Mouse (Mus musculus) embryonic facial prominence, embryonic 11.5 days (tissue): ENCODE results near the gene Gm47985. TPM values are rescaled to one million over a fixed set of nuclear protein-coding genes. Genes with fewer than 3 reads are reported as not detected.
A peak's percentile ranks its signal among the peaks of the same experiment; 100 is the strongest.

Experiments
- ATAC-seq: fragments of 200-750 bp; cut with Nextera tagmentation; replicated peaks from 2 replicates; pipeline ENCODE4 v1.8.0; 2017; ENCODE audit warnings: low read depth; ENCODE audit not compliant: insufficient number of reproducible peaks, low FRiP score, low TSS enrichment
- DNase-seq: peaks from one replicate; pipeline ENCODE4 v3.0.0-alpha.2; 2015; ENCODE audit warnings: low spot score
- H3K27ac ChIP-seq: fragments of 300-500 bp; sonication (generic); replicated peaks from 2 replicates; pipeline ENCODE4 v1.5.1; 2014; ENCODE audit warnings: mild to moderate bottlenecking, low read depth, low read length, control low read depth
- H3K27me3 ChIP-seq: fragments of 300-500 bp; sonication (generic); 2 replicates; pipeline ENCODE4 v1.6.1; 2014; ENCODE audit warnings: mild to moderate bottlenecking, low read length, moderate library complexity, mixed read lengths; ENCODE audit not compliant: control insufficient read depth, insufficient read depth
- H3K36me3 ChIP-seq: fragments of 300-500 bp; sonication (generic); replicated peaks from 2 replicates; pipeline ENCODE4 v1.6.1; 2014; ENCODE audit warnings: low read depth, mild to moderate bottlenecking, low read length, moderate library complexity, mixed read lengths; ENCODE audit not compliant: control insufficient read depth, insufficient read depth
- H3K4me1 ChIP-seq: fragments of 300-500 bp; sonication (generic); 2 replicates; pipeline ENCODE4 v1.6.1; 2014; ENCODE audit warnings: low read length, mixed read lengths; ENCODE audit not compliant: control insufficient read depth, insufficient read depth
- H3K4me2 ChIP-seq: fragments of 300-500 bp; sonication (generic); 2 replicates; pipeline ENCODE4 v1.6.1; 2014; ENCODE audit warnings: low read depth, mild to moderate bottlenecking, control low read depth, low read length, moderate library complexity
- H3K4me3 ChIP-seq: fragments of 300-500 bp; sonication (generic); 2 replicates; pipeline ENCODE4 v1.5.1; 2014; ENCODE audit warnings: low read depth, low read length, control low read depth
- H3K9ac ChIP-seq: fragments of 300-500 bp; sonication (generic); replicated peaks from 2 replicates; pipeline ENCODE4 v1.6.1; 2014; ENCODE audit warnings: mild to moderate bottlenecking, control low read depth, low read length
- H3K9me3 ChIP-seq: fragments of 300-500 bp; sonication (generic); replicated peaks from 2 replicates; pipeline ENCODE4 v1.6.1; 2016; ENCODE audit warnings: mild to moderate bottlenecking, low read length, inconsistent platforms, mixed read lengths; ENCODE audit not compliant: control insufficient read depth
- WGBS: fragments of 180-500 bp; shearing (Covaris S2); extraction: QIAGEN DNeasy Blood & Tissue Kit; methylation state at CpG from one replicate; pipeline ENCODE4 v1.1.7; 2014; 5-methylcytosine and 5-hydroxymethylcytosine counted together
- polyA plus RNA-seq: library from polyadenylated mRNA; unstranded; fragments of >200 nt; fragmentation: Nextera tagmentation; extraction: Ambion mirVana; gene quantifications from 2 replicates; pipeline ENCODE4 v1.2.1, GENCODE M21; 2014

Gene Gm47985
- polyA plus RNA-seq, 1 experiment from 2014 or later = 0.66 TPM

DNA sequence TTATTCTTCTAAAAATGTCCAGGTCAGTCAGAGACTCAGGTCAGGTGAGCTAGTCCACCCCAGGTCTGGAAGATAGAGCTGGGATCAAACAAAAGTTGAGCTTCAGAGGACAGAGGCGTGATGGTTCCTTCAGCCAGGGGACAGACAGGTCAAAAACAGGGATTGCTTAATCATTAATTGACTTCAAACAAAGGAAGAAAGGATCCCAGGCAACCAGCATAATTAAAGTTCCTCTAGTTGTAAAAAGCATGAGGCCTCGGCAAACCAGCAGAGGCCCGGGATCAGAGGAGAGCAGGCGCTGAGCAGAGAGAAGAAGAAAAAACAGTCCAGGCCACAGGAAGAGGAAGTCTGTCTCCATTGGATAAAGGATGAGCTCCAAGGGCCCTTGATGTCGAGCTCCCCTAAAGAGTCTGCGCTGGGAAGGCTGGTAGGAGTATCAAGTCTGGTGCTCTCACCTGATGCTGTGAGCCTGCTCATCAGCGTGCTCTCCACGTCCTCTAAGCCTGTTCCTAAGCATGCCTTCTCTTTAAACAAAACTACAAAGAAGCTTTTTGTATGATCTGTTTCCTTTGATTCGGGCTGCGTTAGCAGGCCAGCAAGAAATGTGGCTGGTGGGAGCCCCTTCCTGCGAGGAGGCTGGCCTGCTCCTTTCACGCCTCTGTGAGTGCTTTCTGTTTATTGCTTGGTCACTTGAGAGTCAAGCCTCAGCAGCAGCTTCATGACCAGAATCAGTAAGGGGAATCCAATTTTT, 14.9 kb upstream of the Gm47985 start:
- H3K9ac ChIP-seq = no peak overlapping the region
- ATAC-seq (no peak), DNase-seq (no peak)
- WGBS = 31% methylated on average over 12 of the region's 12 CpGs
- H3K4me1 ChIP-seq = no peaks in the 10 kb centered on the region
- H3K4me3 ChIP-seq = no peak overlapping the region
- no peaks in the 10 kb centered on the region for H3K9me3 ChIP-seq
- H3K4me2 ChIP-seq = no peak overlapping the region
- no peaks in the 10 kb centered on the region for H3K27me3 ChIP-seq
- no peaks in the 10 kb centered on the region for H3K36me3 ChIP-seq
- H3K27ac ChIP-seq = no peak overlapping the region

DNA sequence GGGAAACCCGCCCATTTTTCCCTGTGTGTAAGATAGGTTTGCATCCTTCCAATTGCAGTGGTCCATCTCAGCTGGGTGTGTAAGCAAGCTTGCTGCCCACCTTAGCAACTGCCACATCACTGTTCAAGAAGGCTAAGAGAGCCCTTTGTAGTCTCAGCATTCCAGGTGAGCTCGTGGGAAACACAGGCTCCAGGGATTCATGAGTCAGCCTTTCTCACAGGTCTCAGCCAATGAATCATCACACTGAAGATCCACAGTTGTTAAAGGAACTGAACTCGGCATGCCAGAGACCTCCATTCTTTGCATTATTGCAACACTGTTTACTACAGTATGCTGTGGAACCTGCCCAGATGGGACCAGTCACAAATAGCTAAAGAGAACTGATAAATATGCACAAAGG, 13.7 kb upstream of the Gm47985 start:
- H3K4me3 ChIP-seq = no peak overlapping the region
- H3K9me3 ChIP-seq = no peaks in the 10 kb centered on the region
- H3K27ac ChIP-seq = no peak overlapping the region
- ATAC-seq (no peak), DNase-seq (no peak)
- H3K9ac ChIP-seq = no peak overlapping the region
- H3K4me1 ChIP-seq = no peaks in the 10 kb centered on the region
- H3K4me2 ChIP-seq = no peak overlapping the region
- no peaks in the 10 kb centered on the region for H3K36me3 ChIP-seq
- H3K27me3 ChIP-seq = no peaks in the 10 kb centered on the region
- WGBS = 77% methylated on average over 3 of the region's 3 CpGs

DNA sequence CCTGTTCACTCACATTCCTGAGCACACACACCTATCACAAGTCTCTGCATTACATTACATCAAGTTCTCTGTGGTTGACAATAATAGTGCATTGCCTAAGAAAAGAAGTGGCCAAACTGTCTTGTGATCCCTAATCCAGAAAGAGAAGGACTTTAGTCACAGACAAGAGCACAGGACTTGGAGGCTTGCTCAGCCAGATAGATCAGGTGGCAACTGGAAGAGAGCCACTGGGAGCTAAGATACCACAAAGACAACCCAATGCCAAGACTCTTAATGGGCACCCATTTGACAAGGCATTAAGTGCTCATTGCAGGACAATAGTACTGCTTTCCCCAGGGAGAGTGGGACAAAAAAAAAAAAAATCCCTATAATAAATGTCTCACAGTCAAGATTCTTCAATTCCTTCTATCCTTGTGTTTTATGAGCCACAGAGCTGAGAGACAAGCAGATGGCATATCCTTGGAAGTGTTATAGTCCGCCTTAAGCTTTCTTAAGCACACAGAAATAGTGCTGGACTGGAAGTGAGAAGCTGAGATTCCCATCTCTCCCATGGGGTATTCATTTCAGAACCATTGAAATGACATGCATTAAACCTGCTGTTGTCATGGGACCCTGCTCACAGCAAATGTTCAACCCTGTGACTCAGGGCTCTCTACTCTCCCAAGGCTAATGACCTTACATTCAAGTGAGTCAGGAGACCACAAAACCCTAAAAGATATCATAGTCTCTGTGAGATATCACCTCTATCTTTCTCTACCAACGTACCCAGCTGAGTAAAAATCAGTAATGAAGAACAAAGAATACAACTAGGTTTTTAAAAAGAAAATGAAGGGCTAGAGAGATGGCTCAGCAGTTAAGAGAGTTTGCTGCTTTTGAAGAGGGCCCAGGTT, 10.5 kb upstream of the Gm47985 start:
- WGBS = 87% methylated on average over 2 of the region's 2 CpGs
- DNase-seq (no peak), ATAC-seq (no peak)
- H3K27ac ChIP-seq = no peak overlapping the region
- no peaks in the 10 kb centered on the region for H3K4me1 ChIP-seq
- no peaks in the 10 kb centered on the region for H3K27me3 ChIP-seq
- H3K9ac ChIP-seq = no peak overlapping the region
- no peak overlapping the region for H3K4me3 ChIP-seq
- no peak overlapping the region for H3K4me2 ChIP-seq
- H3K36me3 ChIP-seq = no peaks in the 10 kb centered on the region
- H3K9me3 ChIP-seq = no peaks in the 10 kb centered on the region

DNA sequence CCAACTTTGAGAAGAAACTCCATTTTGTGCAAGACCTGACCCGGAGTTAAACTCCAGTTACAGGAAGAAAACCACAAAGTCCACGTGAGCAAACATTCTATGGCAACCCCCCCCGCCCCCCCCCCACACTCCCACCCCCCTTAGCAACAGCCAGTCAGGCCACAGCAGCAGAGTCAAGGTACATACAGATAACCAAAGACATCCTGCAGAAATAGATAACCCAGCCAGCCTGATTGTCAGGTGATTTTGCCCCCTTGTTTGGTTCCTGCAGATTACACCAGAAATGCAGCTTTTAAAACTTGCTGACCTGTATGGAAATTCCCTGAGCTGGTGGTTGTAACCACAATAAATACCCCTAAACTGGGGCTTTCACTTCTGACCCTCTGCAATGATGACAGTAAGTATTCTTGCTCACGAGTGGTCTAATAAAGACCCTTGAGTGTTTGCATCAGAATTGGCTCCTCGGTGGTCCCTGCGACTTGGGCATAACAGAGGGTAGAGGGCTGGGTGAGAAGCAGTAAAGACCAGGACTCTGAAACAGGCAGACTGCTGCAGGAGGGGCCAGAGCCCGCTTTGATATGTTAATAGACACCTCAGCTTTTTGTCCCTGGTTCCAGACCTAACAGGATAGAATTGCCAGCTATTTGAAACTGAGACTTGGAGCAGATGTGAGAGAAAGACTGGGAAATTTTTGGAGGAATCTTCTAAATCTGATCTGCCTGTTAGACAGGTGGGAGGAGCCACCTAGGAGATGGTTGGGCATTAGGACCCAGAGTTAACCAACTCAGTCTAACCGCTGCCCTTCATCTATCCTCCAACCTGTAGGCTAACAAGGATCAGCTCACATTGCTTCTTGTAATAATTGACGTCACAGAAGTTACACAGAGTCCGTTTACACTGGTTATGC, 5.1 kb upstream of the Gm47985 start:
- ATAC-seq (peak; percentile 79), DNase-seq (peak; percentile 74)
- Histone ChIP-seq H3K36me3 (no peaks in the 10 kb centered on the region), H3K4me2 (peak overlapping the region; percentile 50), H3K4me3 (no peak overlapping the region), H3K9ac (no peak overlapping the region), H3K27me3 (no peaks in the 10 kb centered on the region), H3K27ac (no peak overlapping the region), H3K9me3 (no peaks in the 10 kb centered on the region), H3K4me1 (no peaks in the 10 kb centered on the region)
- WGBS = 10% methylated on average over 10 of the region's 10 CpGs

DNA sequence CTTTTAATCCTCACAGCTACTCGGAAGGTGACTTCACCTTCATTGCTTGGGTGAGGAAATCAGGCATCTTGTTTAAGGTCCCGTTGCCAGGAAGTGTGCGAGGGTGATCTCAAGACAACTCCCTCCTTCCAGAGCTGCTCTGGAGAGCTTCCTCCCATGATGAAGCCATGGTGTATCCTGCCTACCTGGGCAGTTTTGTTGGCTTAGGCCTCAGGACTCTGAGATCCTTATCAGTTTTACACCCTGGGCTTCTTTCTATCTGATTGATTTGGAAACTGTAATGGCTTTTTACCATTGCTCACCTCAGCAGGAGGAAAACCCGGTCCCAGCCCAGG, 4.4 kb upstream of the Gm47985 start:
- ATAC-seq = no peak
- 16% methylated on average over 4 of the region's 4 CpGs for WGBS

DNA sequence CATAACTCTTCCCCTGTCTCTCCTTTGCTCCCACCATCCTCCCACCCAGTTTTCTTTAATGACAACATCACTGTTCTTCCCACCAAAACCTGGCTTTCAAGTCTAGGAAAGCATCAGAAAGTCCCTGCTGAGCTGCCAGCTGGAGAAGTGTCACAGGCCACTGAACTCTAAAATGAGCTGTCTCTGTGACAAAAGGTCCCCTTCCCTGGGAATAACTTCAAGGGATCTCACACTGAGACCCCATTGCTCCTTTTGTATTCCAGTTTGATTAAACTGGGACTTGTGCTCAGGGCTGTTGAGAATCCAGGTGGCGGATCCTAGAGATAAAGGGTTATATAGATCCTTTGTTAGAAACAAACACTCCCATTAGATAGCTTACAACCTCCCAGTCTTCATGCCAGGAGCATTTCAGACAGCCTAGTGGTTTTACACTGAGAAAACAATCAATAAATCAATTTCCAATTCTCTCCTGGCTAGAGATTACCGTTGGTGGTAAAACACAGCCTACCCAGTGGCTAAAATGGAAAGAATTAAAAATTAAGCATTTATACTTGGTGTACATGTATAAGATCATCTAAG, 3.7 kb upstream of the Gm47985 start:
- DNase-seq (no peak), ATAC-seq (no peak)
- Histone ChIP-seq H3K4me3 (no peak overlapping the region), H3K9ac (no peak overlapping the region), H3K9me3 (no peaks in the 10 kb centered on the region), H3K27ac (no peak overlapping the region), H3K4me2 (no peak overlapping the region), H3K4me1 (no peaks in the 10 kb centered on the region), H3K36me3 (no peaks in the 10 kb centered on the region), H3K27me3 (no peaks in the 10 kb centered on the region)
- WGBS = 44% methylated on average over 2 of the region's 2 CpGs

More for the DNA sequence above, 4.4 kb upstream of the Gm47985 start:
- Histone ChIP-seq H3K4me3 (no peak overlapping the region), H3K4me1 (no peaks in the 10 kb centered on the region), H3K9me3 (no peaks in the 10 kb centered on the region), H3K36me3 (no peaks in the 10 kb centered on the region), H3K9ac (0 out of 2 replicates have a peak overlapping the region, but pooled peaks have one; percentile 40), H3K27ac (no peak overlapping the region), H3K4me2 (peak overlapping the region; percentile 50), H3K27me3 (no peaks in the 10 kb centered on the region)
- DNase-seq = no peak

DNA sequence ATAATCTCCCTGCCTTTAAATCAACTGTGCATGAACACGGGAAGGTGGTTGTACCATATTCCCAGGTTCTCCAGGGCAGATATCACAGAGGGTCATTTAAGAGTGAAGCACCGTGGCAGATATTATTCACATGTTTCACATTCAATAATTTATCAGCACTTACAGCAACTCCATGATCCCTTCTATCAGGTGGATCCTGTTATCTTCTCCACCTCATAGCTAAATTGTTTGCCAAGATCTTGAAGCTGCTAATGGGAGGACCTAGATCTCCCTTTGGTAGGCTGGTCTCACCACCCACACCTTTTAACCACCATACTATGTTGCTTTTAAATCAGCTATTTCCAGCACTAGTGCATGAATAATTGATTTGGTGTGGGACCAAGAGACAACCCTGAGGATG, 2.2 kb upstream of the Gm47985 start:
- no peaks in the 10 kb centered on the region for H3K4me1 ChIP-seq
- no peak overlapping the region for H3K4me2 ChIP-seq
- no peaks in the 10 kb centered on the region for H3K9me3 ChIP-seq
- DNase-seq (no peak), ATAC-seq (no peak)
- H3K27ac ChIP-seq = no peak overlapping the region
- 84% methylated on average over 2 of the region's 2 CpGs for WGBS
- H3K27me3 ChIP-seq = no peaks in the 10 kb centered on the region
- H3K4me3 ChIP-seq = no peak overlapping the region
- H3K36me3 ChIP-seq = no peaks in the 10 kb centered on the region
- H3K9ac ChIP-seq = no peak overlapping the region
